Mouse (Mus musculus) gastrocnemius, adult 8-10 months (tissue): Measurements from ENCODE around the gene Bbs1. TPM values are rescaled to one million over a fixed set of nuclear protein-coding genes. Genes with fewer than 3 reads are reported as not detected.
"Not testable (repeated sequence)": the region's sequence is repeated elsewhere in the genome, so short reads cannot be mapped to it uniquely, and the experiment has no call there.

Experiments
- DNase-seq, 2 experiments: peaks; one replicate each; pipeline ENCODE4 v3.0.0; 2022; ENCODE audit warnings: low spot score in 2 of 2
- total RNA-seq, 4 experiments: library from RNA; stranded (reverse); gene quantifications; 2 replicates each; pipeline ENCODE4 v1.2.4; 2022

Bbs1 gene
- total RNA-seq, 4 experiments from 2014 or later: 1.1 to 3.3 (median 1.2) TPM

DNA sequence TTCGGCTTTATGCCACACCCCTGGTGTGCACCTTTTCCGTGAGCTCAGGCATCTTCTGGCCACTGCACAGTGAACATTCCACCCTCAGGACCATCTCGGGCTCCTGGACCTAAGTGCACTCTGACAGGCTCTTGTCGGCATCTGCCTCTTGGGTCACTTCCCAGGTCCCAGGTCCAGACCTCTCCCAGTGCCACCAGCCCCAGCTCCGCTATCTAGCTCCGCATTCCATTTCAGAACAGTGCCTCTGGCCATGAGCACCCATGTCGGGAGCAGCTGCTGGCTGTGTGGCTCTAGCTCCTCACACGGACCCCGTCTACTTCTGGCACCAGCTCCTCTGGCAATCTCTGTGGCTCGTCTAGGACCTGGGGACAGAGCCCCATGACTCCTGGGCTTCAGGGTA is 16.6 kb downstream of the Bbs1 start:
- DNase-seq: no peak

GRCm38 (mm10) chr19:4883961-4884360 is 22.5 kb downstream of the Bbs1 start:
- DNase-seq: no peak

GRCm38 (mm10) chr19:4879324-4879703 is 27.1 kb downstream of the Bbs1 start:
- no peak for DNase-seq

GRCm38 (mm10) chr19:4878405-4879323 is 27.8 kb downstream of the Bbs1 start, which contains the start of gene Zdhhc24:
TSS of gene Zdhhc24 (plus strand) at chr19:4878668.
- peak; percentile 91 to 93 for DNase-seq

- peak; percentile 77 to 85 for DNase-seq
Measured at GRCm38 (mm10) chr19:4877785-4878184, 28.6 kb downstream of the Bbs1 start, which contains the start of gene Actn3. TSS of gene Actn3 (minus strand) at chr19:4877909.

DNA sequence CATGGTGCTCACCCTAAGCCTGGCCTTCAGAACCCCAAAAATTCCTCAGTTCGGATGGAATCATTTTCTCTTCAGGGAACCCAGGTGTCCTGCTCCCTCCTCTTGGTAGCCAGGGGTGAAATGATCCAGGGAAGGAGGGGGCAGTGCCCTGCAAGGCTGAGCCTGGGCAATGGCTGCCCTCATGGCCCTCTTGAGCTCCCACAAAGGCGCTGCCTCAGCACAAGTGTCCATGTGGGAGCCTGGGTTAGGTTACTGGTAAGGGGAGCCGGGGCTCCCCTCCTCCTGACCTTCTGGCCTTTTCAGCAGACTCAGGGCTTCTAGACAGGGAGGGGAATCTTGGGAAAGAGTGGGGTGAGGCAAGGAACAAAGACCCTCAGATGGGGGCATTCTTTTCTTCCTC is 29.7 kb downstream of the Bbs1 start:
- DNase-seq: peak; percentile 59 to 80

GRCm38 (mm10) chr19:4876241-4876640 is 30.2 kb downstream of the Bbs1 start:
- peak in 1 of 2 experiments; percentile 63 for DNase-seq

- DNase-seq: not testable (repeated sequence)
Measured at GRCm38 (mm10) chr19:4874613-4875012, 31.8 kb downstream of the Bbs1 start.

- peak in 1 of 2 experiments; percentile 48 for DNase-seq
Measured at GRCm38 (mm10) chr19:4865147-4865546, 41.3 kb downstream of the Bbs1 start.

DNA sequence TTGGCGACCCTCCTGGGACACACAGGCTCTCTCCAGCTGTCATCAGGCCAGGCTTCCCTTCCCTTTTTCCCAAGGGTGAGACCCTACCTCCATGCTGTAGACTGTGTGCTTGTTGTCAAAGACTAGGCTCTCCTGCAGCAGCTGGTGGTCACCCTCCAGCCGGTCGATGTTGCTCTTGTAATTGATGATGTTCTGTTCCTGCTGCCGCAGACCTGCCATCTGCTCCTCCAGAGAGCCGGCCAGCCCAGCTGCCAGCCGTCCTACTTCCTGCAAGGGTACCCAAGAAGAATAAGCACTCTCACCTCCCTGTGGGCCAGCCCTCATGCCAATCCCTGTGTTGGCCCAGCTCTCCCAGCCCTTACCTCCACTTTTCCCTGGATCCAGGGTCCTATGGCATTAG is 43.4 kb downstream of the Bbs1 start:
- no peak for DNase-seq

DNA sequence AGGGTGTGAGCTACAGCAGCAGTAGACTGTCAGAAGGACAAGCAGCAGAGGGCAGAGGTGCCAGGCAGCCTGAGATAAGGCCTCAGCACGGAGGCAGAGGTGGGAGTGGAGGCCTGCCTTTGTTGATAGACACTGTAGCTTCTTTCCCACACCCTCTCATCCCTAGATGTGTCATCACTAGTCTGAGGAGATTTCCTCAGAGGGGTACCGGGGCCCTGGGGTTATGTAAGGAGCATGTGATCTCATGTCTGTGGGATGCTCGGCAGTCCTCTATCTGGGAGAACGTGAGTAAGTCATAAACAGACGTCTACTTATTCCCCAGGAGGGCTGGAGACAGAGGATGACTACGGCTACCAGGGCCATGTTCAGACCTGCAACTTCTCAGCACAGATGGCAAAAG is 47.3 kb downstream of the Bbs1 start:
- DNase-seq: no peak

- no peak for DNase-seq
Measured at GRCm38 (mm10) chr19:4855951-4856350, 50.5 kb downstream of the Bbs1 start.

DNA sequence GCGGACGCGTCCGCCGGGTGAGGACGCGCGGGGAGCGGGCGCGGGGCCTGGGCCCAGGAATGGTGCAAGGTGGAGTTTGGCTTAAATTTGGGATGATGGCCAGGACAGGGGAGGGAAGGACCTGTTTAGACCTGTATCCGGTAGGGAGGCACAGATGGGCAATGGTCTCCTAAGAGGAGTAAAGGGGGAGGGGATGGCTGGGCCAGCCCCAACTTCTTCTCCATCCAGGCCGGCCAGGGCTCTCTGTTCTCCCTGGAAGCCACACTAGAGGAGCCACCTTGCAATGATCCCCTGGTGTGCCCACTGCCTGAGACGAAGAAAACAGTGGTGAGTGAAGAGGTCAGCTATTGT is 51.0 kb downstream of the Bbs1 start:
- DNase-seq: no peak

GRCm38 (mm10) chr19:4854552-4855469 is 51.6 kb downstream of the Bbs1 start, which contains the start of gene Ctsf:
TSS of gene Ctsf (plus strand) at chr19:4855130.
- DNase-seq: peak; percentile 86 to 95

DNA sequence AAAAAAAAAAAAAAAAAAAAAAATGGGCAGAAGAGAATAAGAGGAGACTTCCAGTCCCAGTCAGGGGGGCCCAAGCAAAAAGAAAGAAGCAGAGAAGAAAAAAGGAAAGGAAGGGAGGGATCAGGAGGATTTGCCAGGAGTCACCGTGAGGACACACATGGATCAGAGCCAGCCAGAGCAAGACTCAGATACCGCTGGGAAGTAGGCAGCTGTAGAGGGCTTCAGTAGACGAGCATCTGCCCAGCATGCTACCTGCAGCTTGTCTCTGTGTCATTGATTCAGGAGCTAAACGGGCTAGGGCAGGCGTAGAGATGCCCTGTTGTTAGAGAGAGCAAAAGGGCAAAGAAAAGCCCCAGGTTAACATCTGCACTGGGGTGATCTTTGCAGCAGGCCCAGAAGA is 56.1 kb downstream of the Bbs1 start:
- DNase-seq: no peak

- no peak for DNase-seq
Measured at GRCm38 (mm10) chr19:4849800-4850199, 56.6 kb downstream of the Bbs1 start.

DNA sequence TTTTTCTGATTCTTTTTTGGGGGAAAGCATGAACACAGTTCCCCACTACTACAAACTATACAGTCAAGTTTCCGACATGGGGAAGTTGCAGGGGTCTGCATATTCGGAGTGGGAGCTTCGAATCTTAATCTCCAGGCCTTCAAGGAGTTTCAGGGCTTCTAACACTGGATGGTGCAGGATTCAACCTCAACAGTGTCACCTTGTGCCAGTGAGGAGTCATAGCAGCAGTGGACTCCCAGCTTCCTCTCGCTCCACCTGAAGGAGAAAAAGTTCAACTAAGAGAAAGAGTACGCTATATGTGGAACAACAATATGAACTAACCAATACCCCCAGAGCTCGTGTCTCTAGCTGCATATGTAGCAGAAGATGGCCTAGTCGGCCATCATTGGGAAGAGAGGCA is 58.9 kb downstream of the Bbs1 start:
- no peak for DNase-seq

- no peak for DNase-seq
Measured at GRCm38 (mm10) chr19:4845846-4846245, 60.6 kb downstream of the Bbs1 start.

DNA sequence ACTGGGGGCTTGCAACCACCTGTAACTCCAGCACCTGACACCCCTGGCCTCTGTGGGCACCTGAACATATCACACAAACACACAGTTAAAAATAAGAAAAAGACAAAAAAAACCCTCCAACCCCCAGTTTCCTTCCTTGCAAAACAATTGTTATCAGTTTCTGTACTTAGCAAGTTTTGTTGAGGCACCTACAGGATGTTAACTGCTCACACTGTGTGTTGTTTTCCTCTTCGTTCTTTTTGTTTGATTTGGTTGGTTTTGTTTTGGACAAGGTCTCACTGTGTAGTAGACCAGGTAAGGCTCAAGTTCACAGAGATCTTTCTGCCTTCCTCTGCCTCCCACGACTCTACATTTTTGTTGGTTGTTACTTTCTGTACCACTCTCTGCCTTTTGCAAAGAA is 63.8 kb downstream of the Bbs1 start:
- DNase-seq: no peak

GRCm38 (mm10) chr19:4840848-4841247 is 65.6 kb downstream of the Bbs1 start:
- DNase-seq: no peak

- DNase-seq: peak; percentile 95 to 98
Measured at GRCm38 (mm10) chr19:4839149-4839548, 67.3 kb downstream of the Bbs1 start, which contains the start of the genes Ccs and Ccdc87. TSS of gene Ccs (minus strand) at chr19:4839332. TSS of gene Ccdc87 (plus strand) at chr19:4839366.
